Mouse (Mus musculus): ENCODE results near the gene Agt. TPM values are rescaled to one million over a fixed set of nuclear protein-coding genes. Genes with fewer than 3 reads are reported as not detected.

Gene Agt
- polyA plus RNA-seq (2014; fragmentation: Illumina TruSeq; extraction: RNeasy Lipid Tissue Mini Kit (QIAGEN cat#74804); ENCODE audit: low read depth, low replicate concordance): 17.7 TPM

GRCm38 (mm10) chr8:124569593-124569992 is at the start of gene Agt:
TSS of gene Agt (minus strand) at chr8:124569706.

DNA sequence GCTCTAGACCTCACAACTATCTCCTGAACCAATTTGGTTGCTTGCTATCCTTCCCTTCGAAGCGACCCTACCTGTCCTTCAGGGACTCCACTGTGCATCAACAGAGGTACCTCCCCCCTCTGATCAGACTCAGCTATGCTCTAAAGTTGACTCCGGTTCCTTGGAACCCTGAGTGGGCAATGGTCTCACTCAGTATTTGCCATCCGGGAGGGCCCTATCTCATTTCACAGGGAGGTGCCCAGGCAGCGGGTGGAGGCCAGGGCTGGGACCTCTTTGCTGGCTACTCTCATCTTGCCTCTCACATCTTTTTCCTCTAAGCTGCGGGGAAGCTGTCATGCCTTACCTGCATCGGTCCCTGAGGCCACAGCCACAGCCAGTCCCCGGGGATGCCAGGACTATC is 6.3 kb upstream of the Agt start, which contains the start of gene Capn9:
TSS of gene Capn9 (plus strand) at position 301 of the 400 bp plus-strand sequence.

DNA sequence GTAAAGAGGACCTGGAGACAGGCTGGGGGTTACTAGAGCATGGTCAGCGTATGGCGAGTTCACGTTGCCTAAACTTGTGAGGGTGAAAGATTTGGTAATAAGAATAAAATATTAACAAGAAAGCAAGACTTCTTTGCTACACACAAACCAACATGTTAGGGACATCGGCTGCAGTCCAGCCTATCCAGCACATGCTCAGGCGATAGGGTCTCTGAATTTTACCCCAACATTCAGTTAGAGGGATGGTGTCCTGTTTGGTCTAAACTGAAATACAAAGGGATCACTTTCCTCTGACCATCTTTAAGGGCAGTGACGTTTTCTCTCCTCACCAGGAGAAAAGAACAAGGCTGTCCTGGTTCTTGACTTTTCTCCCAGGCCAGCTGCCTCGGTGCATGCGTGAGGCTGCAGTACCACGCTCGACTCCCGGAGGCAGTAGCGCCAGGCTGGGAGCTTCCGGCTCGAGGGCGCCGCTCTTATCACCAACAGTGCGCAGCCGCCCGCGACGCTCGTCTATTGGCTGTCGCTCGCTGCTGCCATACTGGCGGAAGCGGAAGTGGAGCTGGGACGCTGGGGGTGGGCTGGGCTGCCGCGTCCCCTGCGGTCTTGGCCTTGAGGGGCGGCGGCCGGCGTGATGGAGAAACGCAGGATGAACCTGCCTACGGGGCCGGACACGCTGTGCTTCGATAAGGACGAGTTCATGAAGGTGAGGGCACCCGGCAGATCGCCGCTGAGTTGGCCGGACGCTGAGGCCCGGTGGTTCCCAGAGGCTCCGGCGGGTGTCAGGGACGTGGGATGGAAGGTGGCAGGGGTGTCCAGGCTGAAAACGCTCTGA is 49.0 kb downstream of the Agt start, which contains the start of gene Cog2:
TSS of gene Cog2 (plus strand) at position 519 of the 832 bp plus-strand sequence.

Other genes starting within 250 kb of the Agt start
- gene Pgbd5, start 130.0 kb downstream of the Agt start, polyA plus RNA-seq (2014; fragmentation: Illumina TruSeq; extraction: RNeasy Lipid Tissue Mini Kit (QIAGEN cat#74804); ENCODE audit: low read depth, low replicate concordance): 3.4 TPM
- gene Cog2, start 48.9 kb downstream of the Agt start, polyA plus RNA-seq (2014; fragmentation: Illumina TruSeq; extraction: RNeasy Lipid Tissue Mini Kit (QIAGEN cat#74804); ENCODE audit: low read depth, low replicate concordance): 10.6 TPM
- not detected for gene Capn9, start 6.4 kb upstream of the Agt start, polyA plus RNA-seq (2014; fragmentation: Illumina TruSeq; extraction: RNeasy Lipid Tissue Mini Kit (QIAGEN cat#74804); ENCODE audit: low read depth, low replicate concordance)
- 4.3 TPM for gene 2310022B05Rik, start 93.7 kb upstream of the Agt start, polyA plus RNA-seq (2014; fragmentation: Illumina TruSeq; extraction: RNeasy Lipid Tissue Mini Kit (QIAGEN cat#74804); ENCODE audit: low read depth, low replicate concordance)
- gene Ttc13, start 152.3 kb upstream of the Agt start, polyA plus RNA-seq (2014; fragmentation: Illumina TruSeq; extraction: RNeasy Lipid Tissue Mini Kit (QIAGEN cat#74804); ENCODE audit: low read depth, low replicate concordance): 15.5 TPM
- gene Arv1, start 152.4 kb upstream of the Agt start, polyA plus RNA-seq (2014; fragmentation: Illumina TruSeq; extraction: RNeasy Lipid Tissue Mini Kit (QIAGEN cat#74804); ENCODE audit: low read depth, low replicate concordance): 3.4 TPM
- gene Fam89a, start 182.1 kb upstream of the Agt start, polyA plus RNA-seq (2014; fragmentation: Illumina TruSeq; extraction: RNeasy Lipid Tissue Mini Kit (QIAGEN cat#74804); ENCODE audit: low read depth, low replicate concordance): 2.4 TPM
- gene Trim67, start 223.4 kb upstream of the Agt start, polyA plus RNA-seq (2014; fragmentation: Illumina TruSeq; extraction: RNeasy Lipid Tissue Mini Kit (QIAGEN cat#74804); ENCODE audit: low read depth, low replicate concordance): 0.15 TPM

All from testis, adult 10 weeks (tissue).